Mouse (Mus musculus) testis, adult 2 months (tissue): ENCODE results near the gene Sdhaf2.

Experiments
- CTCF ChIP-seq: fragments of 200-500 bp; IDR thresholded peaks from 2 replicates; pipeline ENCODE4 v1.5.1; 2012; ENCODE audit warnings: low read depth, mild to moderate bottlenecking, inconsistent platforms, low read length, moderate library complexity; ENCODE audit not compliant: control insufficient read depth, insufficient read depth, insufficient replicate concordance
- POLR2A ChIP-seq: fragments of 200-500 bp; IDR thresholded peaks from 2 replicates; pipeline ENCODE4 v1.6.1; 2012; ENCODE audit warnings: low read depth, mild to moderate bottlenecking, inconsistent platforms, low read length, moderate library complexity; ENCODE audit not compliant: control insufficient read depth

DNA sequence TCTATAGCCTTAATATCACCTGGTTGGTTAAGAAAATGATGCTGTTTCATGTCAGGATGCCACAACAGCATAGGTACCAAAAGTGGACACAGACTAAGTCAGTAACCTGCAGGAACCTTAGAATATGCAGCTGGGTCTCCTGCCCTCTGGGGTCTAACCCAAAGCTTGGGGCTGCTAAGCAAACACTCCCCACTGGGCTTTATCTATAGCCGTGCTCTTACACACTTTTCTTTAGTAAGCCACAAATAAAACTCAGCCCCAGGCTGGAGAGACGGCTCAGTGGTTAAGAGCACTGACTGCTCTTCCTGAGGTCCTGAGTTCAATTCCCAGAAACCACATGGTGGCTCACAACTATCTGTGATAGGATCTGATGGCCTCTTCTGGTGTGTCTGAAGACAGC, 31.1 kb upstream of the Sdhaf2 start:
- TF ChIP-seq POLR2A: no peak
- no peak for TF ChIP-seq CTCF
